Mouse (Mus musculus): ENCODE data around the gene Ap1ar.
"Not testable (repeated sequence)": the region's sequence is repeated elsewhere in the genome, so short reads cannot be mapped to it uniquely, and the experiment has no call there.

Gene Ap1ar

DNA sequence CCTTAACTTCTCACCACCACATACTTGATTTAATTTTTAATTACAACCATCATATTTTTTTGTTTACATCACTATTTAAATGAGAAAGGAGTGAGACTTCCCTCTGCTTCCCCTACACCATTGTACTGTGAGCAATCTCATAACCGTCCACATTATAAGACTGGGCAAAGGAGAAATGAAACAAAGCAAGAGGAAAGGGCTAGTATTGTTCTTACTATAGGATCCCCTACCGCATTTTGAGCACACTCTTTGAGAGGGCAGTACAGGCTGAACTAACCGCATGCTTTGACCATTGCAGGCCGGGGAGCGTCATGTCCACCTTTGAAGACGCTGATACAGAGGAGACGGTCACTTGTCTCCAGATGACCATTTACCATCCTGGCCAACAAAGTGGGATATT, 41.1 kb downstream of the Ap1ar start:
- no peak for DNase-seq (ENCODE audit: low read depth, low spot score)

GRCm38 (mm10) chr3:127795762-127796161, 41.6 kb downstream of the Ap1ar start:
- no peak for DNase-seq (ENCODE audit: low read depth, low spot score)

- no peak for DNase-seq (ENCODE audit: low read depth, low spot score)
Observed at GRCm38 (mm10) chr3:127793022-127793421, 44.3 kb downstream of the Ap1ar start.

DNA sequence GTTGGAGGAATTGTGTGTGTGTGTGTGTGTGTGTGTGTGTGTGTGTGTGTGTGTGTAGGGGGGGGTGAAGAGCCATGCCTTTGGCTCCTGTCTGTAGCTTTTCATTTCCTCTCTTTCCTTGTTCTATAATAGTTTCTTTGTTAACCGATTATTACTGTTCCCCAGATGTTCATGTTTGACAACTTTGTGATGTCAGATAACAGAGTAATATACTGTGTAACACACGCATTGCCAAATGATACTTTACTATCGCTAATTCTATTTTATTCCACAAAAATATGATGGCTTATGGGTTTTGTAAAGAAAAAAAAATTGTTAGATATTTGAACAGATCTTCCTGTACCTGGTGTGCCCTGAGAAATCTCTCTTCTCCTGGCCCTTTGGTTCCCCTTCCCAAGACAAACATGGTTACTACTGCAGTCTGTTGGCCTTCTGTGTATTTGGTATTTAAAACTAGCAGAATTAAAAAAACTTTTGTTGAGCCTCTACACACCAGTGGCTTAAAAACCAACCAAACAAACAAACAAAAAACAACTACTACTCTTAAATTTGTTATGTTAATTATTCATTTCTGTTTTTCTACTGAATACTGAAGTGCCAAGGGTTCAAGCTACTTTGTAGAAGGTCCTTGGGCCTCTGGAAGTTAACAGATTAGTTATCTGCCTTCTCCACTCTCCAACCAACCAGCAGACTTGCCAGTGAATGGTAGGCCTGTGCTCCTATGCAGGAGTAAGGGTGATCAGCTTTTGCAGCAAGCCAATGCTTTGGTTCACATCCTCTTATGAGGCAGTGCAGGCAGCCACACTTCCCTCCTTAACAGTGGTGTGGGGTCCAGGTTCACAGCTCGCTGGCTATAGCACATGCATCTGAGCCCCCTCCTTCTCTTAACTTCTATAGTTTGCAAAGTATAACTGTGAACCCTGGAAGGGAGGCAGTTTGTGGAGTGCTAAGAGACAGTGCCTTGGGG, 45.4 kb downstream of the Ap1ar start:
- no peak for DNase-seq (ENCODE audit: low read depth, low spot score)

GRCm38 (mm10) chr3:127791056-127791483, 46.3 kb downstream of the Ap1ar start:
- DNase-seq (ENCODE audit: low read depth, low spot score) = no peak

DNA sequence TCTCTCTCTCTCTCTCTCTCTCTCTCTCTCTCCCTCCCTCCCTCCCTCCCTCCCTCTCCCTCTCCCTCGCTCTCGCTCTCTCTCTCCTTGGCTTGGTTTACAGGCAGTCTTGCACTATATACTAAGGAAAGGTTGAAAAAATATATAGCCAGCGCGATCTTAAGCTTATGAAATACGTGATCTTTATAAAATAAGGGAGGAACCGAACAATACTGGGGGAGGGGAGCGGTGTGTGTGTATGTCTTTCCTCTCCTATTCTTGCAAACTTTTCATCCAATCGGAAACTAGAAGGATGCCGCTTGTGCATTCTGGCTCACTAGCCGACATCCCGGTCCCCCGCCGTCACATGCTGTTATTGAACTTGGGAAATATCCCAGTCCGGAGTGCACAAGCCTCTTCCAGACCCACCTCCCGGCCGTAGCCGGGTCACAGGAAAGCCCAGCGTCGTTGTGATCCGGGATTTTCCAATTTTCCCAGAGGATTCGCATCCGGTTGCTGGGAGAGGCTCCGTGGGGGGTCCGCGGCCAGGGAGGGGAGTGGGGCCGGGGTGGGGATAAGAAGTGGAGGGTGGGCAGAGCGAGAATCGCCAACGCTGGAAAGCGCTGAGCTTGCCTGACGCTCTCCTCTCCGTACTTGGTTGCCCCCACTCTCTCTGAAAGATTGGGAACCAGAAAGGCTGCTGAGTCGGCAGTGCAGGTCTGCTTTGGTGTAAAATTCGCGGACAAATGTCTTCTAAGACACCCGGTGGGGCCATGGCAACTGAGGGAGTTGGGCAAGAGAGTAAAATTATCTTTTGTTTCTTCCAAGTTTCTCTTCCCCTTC, 46.9 kb downstream of the Ap1ar start:
- peak; percentile 56 for DNase-seq (ENCODE audit: low read depth, low spot score)

- DNase-seq (ENCODE audit: low read depth, low spot score) = peak; percentile 45
Observed at GRCm38 (mm10) chr3:127789500-127790191, 47.7 kb downstream of the Ap1ar start, which contains the start of gene Tifa. Gene Tifa, plus strand, starts transcription at chr3:127789805.

DNA sequence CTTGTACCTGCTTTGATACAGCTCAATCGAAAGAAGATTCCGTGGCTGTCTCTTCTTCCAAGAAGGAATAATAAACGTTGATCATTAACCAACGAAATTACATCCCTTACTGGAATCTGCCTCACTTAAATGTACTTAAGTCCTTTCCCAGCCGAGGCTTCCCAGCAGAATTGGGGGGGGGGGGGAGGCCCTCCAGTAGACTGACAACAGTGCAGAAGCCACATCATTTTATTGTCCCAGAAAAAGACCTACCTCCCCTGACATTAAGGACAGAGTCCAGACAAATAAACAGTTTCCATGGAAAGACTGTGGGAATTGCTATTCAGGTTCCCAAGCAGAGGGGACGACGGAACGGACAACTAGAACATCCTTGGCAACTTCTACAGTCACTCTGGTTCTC, 48.4 kb downstream of the Ap1ar start:
- DNase-seq (ENCODE audit: low read depth, low spot score) = no peak

GRCm38 (mm10) chr3:127788038-127788437, 49.3 kb downstream of the Ap1ar start:
- no peak for DNase-seq (ENCODE audit: low read depth, low spot score)

- no peak for DNase-seq (ENCODE audit: low read depth, low spot score)
Observed at GRCm38 (mm10) chr3:127787032-127787431, 50.3 kb downstream of the Ap1ar start.

GRCm38 (mm10) chr3:127783680-127784079, 53.6 kb downstream of the Ap1ar start:
- DNase-seq (ENCODE audit: low read depth, low spot score) = not testable (repeated sequence)

DNA sequence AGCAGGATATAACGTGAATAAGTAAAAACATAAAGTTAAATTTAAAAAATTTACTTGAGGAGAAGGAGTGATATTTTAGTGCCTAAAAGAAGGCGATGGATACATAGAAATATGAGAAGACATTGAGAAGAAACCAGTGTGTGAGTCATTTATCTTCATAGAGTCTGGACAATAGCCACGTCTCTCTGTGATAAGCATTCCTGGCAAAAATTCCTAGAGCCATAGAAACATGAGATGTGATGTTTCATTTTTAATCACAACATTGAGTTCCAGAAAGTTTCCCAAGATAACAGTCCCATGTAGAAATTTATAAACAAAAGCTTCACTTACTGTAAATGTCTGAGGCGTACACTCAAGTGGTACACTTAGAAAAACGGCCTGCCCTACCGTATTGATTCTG, 54.4 kb downstream of the Ap1ar start:
- no peak for DNase-seq (ENCODE audit: low read depth, low spot score)

DNA sequence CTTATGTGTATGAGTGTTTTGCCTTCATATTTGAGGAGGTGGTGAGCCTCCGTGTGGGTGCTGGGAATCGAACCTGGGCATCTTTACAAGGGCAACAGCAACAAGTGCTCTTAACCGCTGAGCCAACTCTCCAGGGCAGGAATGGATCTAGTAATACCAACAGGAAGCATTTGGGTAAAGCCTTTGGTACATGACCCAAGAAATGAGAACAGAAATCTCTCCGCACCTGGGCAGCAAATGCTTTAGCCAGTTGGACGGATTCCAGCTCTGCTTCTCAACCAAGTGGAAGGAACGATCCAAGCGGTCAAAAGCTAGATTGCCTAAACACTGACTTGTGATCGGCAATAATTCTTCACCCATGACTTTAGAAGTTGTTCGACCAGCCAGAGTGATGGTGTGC, 56.4 kb downstream of the Ap1ar start:
- no peak for DNase-seq (ENCODE audit: low read depth, low spot score)

- DNase-seq (ENCODE audit: low read depth, low spot score) = peak; percentile 59
Observed at GRCm38 (mm10) chr3:127780021-127780644, 57.2 kb downstream of the Ap1ar start, which contains the start of gene Alpk1. Gene Alpk1, minus strand, starts transcription at chr3:127780527.

DNA sequence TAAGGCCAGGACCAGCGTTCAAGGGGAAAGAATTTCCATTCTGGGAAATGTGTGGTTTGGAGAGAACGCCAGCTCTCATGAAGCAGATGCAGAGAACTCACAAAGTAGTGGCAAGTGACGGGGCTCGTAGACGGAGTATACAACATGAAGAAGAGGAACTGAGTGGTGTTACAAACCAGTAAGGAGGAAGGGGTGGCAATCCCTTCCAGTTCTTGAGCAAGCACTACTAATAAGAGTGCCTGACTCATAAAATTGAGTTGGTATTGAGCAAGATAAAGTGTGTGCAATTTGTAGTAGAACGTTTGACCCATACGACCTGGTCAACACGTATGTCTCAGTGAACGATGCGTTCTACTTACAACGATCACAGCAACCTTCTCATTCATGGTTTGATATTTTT, 68.2 kb downstream of the Ap1ar start:
- no peak for DNase-seq (ENCODE audit: low read depth, low spot score)

GRCm38 (mm10) chr3:127765971-127766370, 71.4 kb downstream of the Ap1ar start:
- no peak for DNase-seq (ENCODE audit: low read depth, low spot score)

DNA sequence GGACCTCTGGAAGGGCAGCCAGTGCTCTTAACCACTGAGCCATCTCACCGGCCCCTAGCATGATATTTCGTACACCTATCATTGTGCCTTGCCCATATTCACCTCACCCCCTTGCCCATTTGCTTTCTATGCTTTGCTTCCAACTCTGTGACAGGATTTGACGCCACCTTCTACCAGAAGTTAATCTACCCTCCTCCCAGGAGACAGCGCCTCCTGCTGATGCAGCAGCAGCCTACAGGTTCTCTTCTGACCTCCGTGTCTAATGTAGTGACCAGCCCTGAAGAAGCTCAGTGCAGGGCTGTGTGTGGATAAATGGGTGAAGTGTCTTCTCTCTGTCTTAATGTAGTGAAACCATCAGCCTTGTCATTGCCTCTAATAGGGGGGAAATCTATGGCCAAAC, 72.8 kb downstream of the Ap1ar start:
- no peak for DNase-seq (ENCODE audit: low read depth, low spot score)

DNA sequence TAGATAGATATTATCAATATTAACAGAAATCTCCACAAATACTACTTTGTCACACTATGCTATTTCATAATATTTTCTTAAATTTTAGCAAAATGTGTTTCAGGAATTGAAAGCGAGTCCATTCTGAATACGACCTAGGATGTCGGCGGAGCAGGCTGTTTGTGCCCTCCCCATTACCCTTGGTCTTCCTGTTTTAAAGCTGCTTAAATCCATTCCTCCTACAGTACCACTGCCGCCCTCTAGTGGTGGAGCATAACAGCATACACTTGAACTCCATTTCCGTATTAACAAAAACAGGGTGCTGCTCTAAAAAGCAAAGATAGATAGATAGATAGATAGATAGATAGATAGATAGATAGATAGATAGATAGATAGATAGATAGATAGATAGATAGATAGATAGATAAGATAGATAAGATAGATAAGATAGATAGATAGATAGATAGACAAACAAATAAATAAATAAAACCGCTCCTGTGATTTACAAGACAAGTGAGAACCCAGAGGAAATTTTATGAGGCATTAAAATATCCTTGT, 74.2 kb downstream of the Ap1ar start:
- peak; percentile 88 for DNase-seq (ENCODE audit: low read depth, low spot score)

- DNase-seq (ENCODE audit: low read depth, low spot score) = no peak
Observed at GRCm38 (mm10) chr3:127762403-127762802, 74.9 kb downstream of the Ap1ar start.

GRCm38 (mm10) chr3:127759212-127759611, 78.1 kb downstream of the Ap1ar start:
- peak; percentile 65 for DNase-seq (ENCODE audit: low read depth, low spot score)

DNA sequence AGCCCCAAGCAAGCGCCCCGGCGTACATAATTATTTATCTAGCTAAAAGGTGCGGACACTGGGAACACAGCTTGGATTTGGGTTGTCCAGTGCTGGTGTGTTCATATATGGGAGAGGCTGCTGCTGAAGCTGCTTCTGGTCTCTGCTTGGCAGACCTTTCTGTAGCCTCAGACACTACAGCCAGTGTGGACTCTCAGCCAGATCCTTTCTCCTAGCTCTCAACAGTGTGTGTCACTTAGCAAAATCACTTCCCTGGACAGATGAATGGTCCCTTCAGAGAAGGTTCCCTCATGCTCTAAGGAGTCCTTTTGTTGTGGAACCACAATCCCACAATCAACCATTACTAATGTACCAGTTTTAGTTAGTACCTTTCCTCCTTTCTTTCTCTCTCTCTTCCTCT, 78.5 kb downstream of the Ap1ar start:
- DNase-seq (ENCODE audit: low read depth, low spot score) = no peak

Data from brain, adult 2 months (tissue).